Mouse (Mus musculus): Measurements from ENCODE around the gene Hipk1. TPM values are rescaled to one million over a fixed set of nuclear protein-coding genes. Genes with fewer than 3 reads are reported as not detected.

Hipk1 gene
- polyA plus RNA-seq, 1 experiment, result 58.1 TPM

DNA sequence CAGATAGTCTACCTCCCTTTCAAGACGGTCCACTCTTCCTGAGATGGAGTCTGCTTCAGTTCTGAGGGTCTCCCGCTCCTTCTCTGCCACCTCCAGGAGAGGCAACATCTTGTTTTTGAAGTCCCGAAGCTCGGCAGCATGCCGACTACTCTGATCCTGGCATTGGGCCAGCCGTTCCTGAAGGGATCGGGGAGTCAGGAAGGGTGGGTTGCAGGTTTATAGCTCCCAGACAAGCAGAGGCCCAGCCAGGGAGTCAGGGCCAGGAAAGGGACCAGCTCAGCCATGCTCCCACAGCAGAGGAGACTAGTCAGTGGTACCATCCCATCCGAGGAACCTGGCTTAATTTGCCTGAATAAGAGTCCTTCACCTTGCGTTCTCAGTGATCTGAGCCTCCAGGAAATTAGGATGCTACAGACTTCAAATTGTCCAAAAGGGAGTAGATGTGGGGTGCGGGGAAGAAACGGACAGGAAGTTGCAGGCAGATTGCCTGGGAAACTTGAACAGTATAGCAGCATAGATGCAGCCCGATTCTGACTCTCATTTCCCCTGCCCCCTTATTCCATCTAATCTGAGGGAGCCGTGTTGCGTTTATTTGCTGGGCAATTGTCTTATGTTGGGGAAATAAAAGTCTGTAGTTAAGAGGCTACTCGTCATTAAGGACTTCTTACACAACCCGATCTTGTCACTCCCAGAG lies 54.2 kb downstream of the Hipk1 start:
- Histone ChIP-seq H3K36me3 (ENCODE audit: control insufficient read depth, insufficient read depth, low read length) (no peaks in the 10 kb centered on the region), H3K4me1 (ENCODE audit: control insufficient read depth, insufficient read depth, low read length) (no peaks in the 10 kb centered on the region), H3K27ac (ENCODE audit: insufficient read depth, low read depth, low read length) (peak overlapping the region; percentile 47; the same call in 1 of the 2 replicates), H3K4me3 (ENCODE audit: insufficient read depth, low read depth, low read length) (peak overlapping the region; percentile 53), H3K27me3 (replicated peaks; ENCODE audit: control insufficient read depth, insufficient read depth, low read length) (no peaks in the 10 kb centered on the region)
- peak; percentile 55 for DNase-seq
- WGBS, result 41% methylated on average over 16 of the region's 16 CpGs
- no peak for TF ChIP-seq POLR2A (IDR thresholded peaks at IDR 0.05; ENCODE audit: low read depth, low read length)
- no peak for TF ChIP-seq CTCF (conservative IDR thresholded peaks at IDR 0.05; ENCODE audit: insufficient read depth, insufficient read length, low read depth, low read length)

GRCm38 (mm10) chr3:103735776-103736600 lies 55.4 kb downstream of the Hipk1 start:
- Histone ChIP-seq H3K4me3 (ENCODE audit: insufficient read depth, low read depth, low read length) (peak overlapping the region; percentile 13; the same call in 1 of the 2 replicates), H3K27ac (ENCODE audit: insufficient read depth, low read depth, low read length) (no peak overlapping the region), H3K27me3 (replicated peaks; ENCODE audit: control insufficient read depth, insufficient read depth, low read length) (no peaks in the 10 kb centered on the region), H3K36me3 (ENCODE audit: control insufficient read depth, insufficient read depth, low read length) (no peaks in the 10 kb centered on the region), H3K4me1 (ENCODE audit: control insufficient read depth, insufficient read depth, low read length) (no peaks in the 10 kb centered on the region)
- DNase-seq, result no peak
- no peak for TF ChIP-seq POLR2A (IDR thresholded peaks at IDR 0.05; ENCODE audit: low read depth, low read length)
- TF ChIP-seq CTCF (conservative IDR thresholded peaks at IDR 0.05; ENCODE audit: insufficient read depth, insufficient read length, low read depth, low read length), result no peak
- WGBS, result 79% methylated on average over 28 of the region's 28 CpGs

DNA sequence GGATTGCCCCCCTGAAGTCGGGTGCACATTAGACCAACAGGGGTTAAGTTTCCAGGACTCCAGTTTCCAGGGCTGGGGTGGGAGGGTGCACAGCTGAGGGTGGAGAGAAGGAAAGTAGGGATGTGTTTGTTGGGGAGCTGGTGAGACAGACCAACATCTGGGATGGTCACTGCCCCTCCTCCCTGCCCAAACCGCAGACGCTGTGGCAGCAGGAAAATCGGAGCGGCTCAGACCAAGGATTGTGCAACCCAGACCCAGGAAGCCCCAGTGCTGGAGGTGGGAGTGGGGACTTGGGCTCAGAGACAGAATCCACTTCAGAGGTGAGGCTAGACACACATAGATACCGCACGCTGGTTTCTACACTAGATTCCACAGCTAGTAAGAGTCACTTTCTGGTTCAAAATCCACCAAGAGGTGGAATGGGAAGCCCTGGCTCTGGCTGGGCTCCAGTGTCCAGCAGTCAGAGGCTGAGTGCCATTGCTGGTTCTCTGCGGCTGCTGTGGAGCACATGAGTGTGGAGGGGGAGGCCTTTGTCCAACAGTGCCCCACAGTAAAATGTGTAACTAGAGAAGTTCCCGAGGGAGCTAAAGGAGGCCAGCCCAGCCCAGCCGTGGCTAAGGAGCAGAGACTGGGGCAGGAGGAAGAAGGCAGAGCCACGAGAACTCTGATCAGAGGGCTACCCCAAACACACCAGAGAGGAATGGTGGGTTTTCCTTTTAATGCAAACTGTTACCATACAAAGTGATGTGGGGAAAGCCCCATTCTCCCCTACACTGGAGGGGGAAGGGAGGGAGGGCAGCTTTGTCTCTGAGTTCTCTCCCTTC lies 56.5 kb downstream of the Hipk1 start:
- Histone ChIP-seq H3K36me3 (ENCODE audit: control insufficient read depth, insufficient read depth, low read length) (no peaks in the 10 kb centered on the region), H3K4me3 (ENCODE audit: insufficient read depth, low read depth, low read length) (no peak overlapping the region), H3K4me1 (ENCODE audit: control insufficient read depth, insufficient read depth, low read length) (no peaks in the 10 kb centered on the region), H3K27me3 (replicated peaks; ENCODE audit: control insufficient read depth, insufficient read depth, low read length) (no peaks in the 10 kb centered on the region), H3K27ac (ENCODE audit: insufficient read depth, low read depth, low read length) (peak overlapping the region; percentile 21; the same call in 1 of the 2 replicates)
- TF ChIP-seq POLR2A (IDR thresholded peaks at IDR 0.05; ENCODE audit: low read depth, low read length) (no peak), CTCF (conservative IDR thresholded peaks at IDR 0.05; ENCODE audit: insufficient read depth, insufficient read length, low read depth, low read length) (no peak)
- WGBS, result 15% methylated on average over 11 of the region's 11 CpGs
- peak; percentile 35 for DNase-seq

DNA sequence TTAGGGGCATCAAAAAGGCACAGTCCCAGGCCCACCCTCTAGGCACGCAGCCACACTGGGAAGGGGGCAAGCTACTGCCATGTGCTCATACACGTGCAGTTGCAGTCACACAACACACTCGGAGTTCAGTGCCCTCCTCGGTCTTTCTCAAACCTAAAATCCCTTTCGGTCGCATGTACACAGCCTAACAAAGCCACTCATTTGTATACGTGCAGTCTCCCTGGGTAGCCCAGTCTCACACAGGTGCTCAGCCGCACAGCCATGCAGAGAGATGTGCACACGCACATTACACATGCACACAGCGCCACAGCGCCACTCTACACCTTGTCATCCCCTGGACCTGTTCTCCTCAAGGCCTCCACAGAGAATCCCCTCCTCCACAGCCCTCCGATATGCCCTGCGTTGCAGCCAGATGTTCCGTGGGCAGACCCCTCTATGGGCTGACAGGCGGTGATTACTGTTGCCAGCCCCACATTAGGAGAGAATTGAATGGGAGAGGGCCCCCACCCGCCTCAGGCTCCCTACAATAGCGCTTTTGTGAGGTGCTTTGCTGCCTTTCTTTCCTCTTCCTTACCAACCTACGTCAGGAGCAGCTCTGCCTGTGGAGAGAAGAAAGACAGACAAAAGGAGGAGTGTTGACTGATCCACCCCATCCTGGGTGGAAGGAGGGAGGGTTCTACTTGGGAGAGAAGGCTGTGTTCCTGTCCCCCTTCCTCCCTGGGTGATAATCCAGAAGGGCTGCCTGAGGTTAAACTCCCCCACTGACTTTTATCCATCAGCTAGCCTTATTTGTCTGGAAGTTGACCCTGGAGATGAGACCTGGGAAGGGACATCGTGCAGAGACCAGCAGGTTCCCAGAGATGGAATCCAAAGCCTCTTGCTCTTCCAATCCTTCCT lies 57.3 kb downstream of the Hipk1 start:
- 55% methylated on average over 19 of the region's 19 CpGs for WGBS
- Histone ChIP-seq H3K36me3 (ENCODE audit: control insufficient read depth, insufficient read depth, low read length) (no peaks in the 10 kb centered on the region), H3K4me1 (ENCODE audit: control insufficient read depth, insufficient read depth, low read length) (no peaks in the 10 kb centered on the region), H3K4me3 (ENCODE audit: insufficient read depth, low read depth, low read length) (no peak overlapping the region), H3K27me3 (replicated peaks; ENCODE audit: control insufficient read depth, insufficient read depth, low read length) (no peaks in the 10 kb centered on the region), H3K27ac (ENCODE audit: insufficient read depth, low read depth, low read length) (no peak overlapping the region)
- TF ChIP-seq POLR2A (IDR thresholded peaks at IDR 0.05; ENCODE audit: low read depth, low read length), result no peak
- no peak for TF ChIP-seq CTCF (conservative IDR thresholded peaks at IDR 0.05; ENCODE audit: insufficient read depth, insufficient read length, low read depth, low read length)
- DNase-seq, result no peak

DNA sequence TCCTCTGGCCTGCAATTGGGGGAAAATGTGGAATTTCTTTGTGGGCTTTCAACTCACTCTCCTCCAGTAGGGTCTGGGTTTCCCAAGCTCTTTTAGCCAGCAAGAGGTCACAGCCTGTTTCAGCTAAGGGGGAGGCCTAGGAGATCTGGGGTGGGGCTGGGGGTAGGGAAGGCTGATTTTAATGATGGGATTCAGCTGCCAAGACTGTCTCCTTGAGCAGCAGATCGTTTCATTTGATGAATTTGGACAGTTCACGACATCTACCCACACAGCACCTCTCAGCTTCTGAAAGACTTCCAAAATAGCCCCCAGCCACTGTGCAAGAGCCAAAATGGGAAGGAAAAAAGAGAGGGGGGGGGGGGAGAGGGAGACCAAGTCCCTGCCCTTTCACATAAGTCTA lies 58.2 kb downstream of the Hipk1 start:
- H3K27me3 ChIP-seq (replicated peaks; ENCODE audit: control insufficient read depth, insufficient read depth, low read length), result no peaks in the 10 kb centered on the region
- no peak overlapping the region for H3K4me3 ChIP-seq (ENCODE audit: insufficient read depth, low read depth, low read length)
- H3K27ac ChIP-seq (ENCODE audit: insufficient read depth, low read depth, low read length), result no peak overlapping the region
- no peak for DNase-seq
- no peaks in the 10 kb centered on the region for H3K36me3 ChIP-seq (ENCODE audit: control insufficient read depth, insufficient read depth, low read length)
- TF ChIP-seq POLR2A (IDR thresholded peaks at IDR 0.05; ENCODE audit: low read depth, low read length) (no peak), CTCF (conservative IDR thresholded peaks at IDR 0.05; ENCODE audit: insufficient read depth, insufficient read length, low read depth, low read length) (no peak)
- no peaks in the 10 kb centered on the region for H3K4me1 ChIP-seq (ENCODE audit: control insufficient read depth, insufficient read depth, low read length)
- WGBS, result 34% methylated on average over 2 of the region's 2 CpGs

DNA sequence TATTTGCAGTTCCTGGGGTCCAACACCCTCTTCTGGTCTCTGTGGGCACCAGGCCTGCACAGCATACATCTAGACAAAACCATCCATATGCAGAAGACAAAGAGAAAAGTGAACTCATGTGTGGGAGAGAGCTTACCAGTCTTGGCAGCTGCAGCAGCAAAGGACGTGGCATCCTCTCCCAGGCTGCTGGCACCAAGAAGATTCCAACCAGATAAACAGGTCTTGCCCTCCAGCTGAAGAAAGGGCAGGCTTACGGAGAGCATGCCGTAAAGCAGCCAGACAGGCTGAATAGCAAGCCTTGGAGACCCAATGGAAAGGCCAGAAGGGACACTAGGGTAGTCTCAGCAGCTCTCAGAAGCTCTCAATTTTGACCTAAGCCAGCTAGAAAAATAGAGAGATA lies 59.2 kb downstream of the Hipk1 start:
- H3K4me1 ChIP-seq (ENCODE audit: control insufficient read depth, insufficient read depth, low read length), result no peaks in the 10 kb centered on the region
- TF ChIP-seq CTCF (conservative IDR thresholded peaks at IDR 0.05; ENCODE audit: insufficient read depth, insufficient read length, low read depth, low read length), result no peak
- no peak for TF ChIP-seq POLR2A (IDR thresholded peaks at IDR 0.05; ENCODE audit: low read depth, low read length)
- WGBS, result 86% methylated on average over 3 of the region's 3 CpGs
- H3K27me3 ChIP-seq (replicated peaks; ENCODE audit: control insufficient read depth, insufficient read depth, low read length), result no peaks in the 10 kb centered on the region
- DNase-seq, result no peak
- no peak overlapping the region for H3K4me3 ChIP-seq (ENCODE audit: insufficient read depth, low read depth, low read length)
- H3K36me3 ChIP-seq (ENCODE audit: control insufficient read depth, insufficient read depth, low read length), result no peaks in the 10 kb centered on the region
- no peak overlapping the region for H3K27ac ChIP-seq (ENCODE audit: insufficient read depth, low read depth, low read length)
